11 mouse cellular contexts compared by ENCODE assay signal in genomic region chr10:8529173-8529572, GRCm38 (mm10). TPM values are rescaled to one million over a fixed set of nuclear protein-coding genes. Genes with fewer than 3 reads are reported as not detected.
A peak's percentile ranks its signal among the peaks of the same experiment; 100 is the strongest.
DNase-seq lines count a peak whose midpoint lies in the region; ATAC-seq and TF ChIP-seq lines count a peak whose summit lies in the region.
"Had no signal": no experiment of that assay in that cellular context is flagged by ENCODE, and none has a peak within 500 bp of the region (broad histone marks: within the 10 kb centered on the region; RNA-seq: fewer than 3 reads in every experiment).

No protein-coding gene starts in this region.

- H3K4me2 ChIP-seq in kidney, embryonic 15.5 days = no peak overlapping the region
- H3K4me2 ChIP-seq: embryonic facial prominence, embryonic 13.5 days had no signal

- H3K27me3 ChIP-seq in kidney, embryonic 15.5 days = no peaks in the 10 kb centered on the region
- H3K27me3 ChIP-seq in ES-Bruce4 (ENCODE audit: control insufficient read depth, insufficient read depth, low read length, poor library complexity, severe bottlenecking) = no peaks in the 10 kb centered on the region
- H3K27me3 ChIP-seq: embryonic facial prominence, embryonic 13.5 days had no signal

- 45% methylated on average over 7 of the region's 7 CpGs for WGBS in kidney, embryonic 15.5 days

- intact Hi-C loops in gastrocnemius, postnatal 14 days (cut with DNase I; ENCODE audit: low total_unique reads) = no loop called here

- peak; percentile 62 for DNase-seq in adrenal gland, postnatal 10 days
- DNase-seq in adrenal gland, postnatal 4 days (ENCODE audit: low spot score in 2 of 2) = no peak
- peak; percentile 56 to 57 for DNase-seq in kidney, postnatal 4 days
- DNase-seq in gastrocnemius, postnatal 14 days = peak; percentile 27
- no peak for DNase-seq in adipocyte (ENCODE audit: low spot score)
- no peak for DNase-seq in frontal cortex, postnatal 36 days (ENCODE audit: low spot score in 2 of 2)
- DNase-seq: kidney, adult 9 months had no signal

- H3K4me3 ChIP-seq in kidney, embryonic 15.5 days (replicated peaks) = no peak overlapping the region
- no peak overlapping the region for H3K4me3 ChIP-seq in ES-Bruce4 (ENCODE audit: low read depth, low read length)
- H3K4me3 ChIP-seq: embryonic facial prominence, embryonic 13.5 days; myocyte had no signal

- TF ChIP-seq CTCF in ES-Bruce4 (IDR thresholded peaks at IDR 0.05; ENCODE audit: low read depth, low read length) = peak; percentile 72

- no peaks in the 10 kb centered on the region for H3K36me3 ChIP-seq in kidney, embryonic 15.5 days
- H3K36me3 ChIP-seq in ES-Bruce4 (ENCODE audit: control insufficient read depth, insufficient read depth, low read length, poor library complexity, severe bottlenecking) = no peaks in the 10 kb centered on the region
- H3K36me3 ChIP-seq: embryonic facial prominence, embryonic 13.5 days had no signal

- TF ChIP-seq EP300 in ES-Bruce4 (IDR thresholded peaks at IDR 0.05; ENCODE audit: insufficient read depth, low read depth, low read length) = no peak

- no peaks in the 10 kb centered on the region for H3K4me1 ChIP-seq in kidney, embryonic 15.5 days
- H3K4me1 ChIP-seq in ES-Bruce4 (ENCODE audit: control insufficient read depth, insufficient read depth, low read length) = no peaks in the 10 kb centered on the region
- H3K4me1 ChIP-seq: embryonic facial prominence, embryonic 13.5 days had no signal

- ATAC-seq in kidney, embryonic 15.5 days (replicated peaks; ENCODE audit: low FRiP score) = no peak

- no peaks in the 10 kb centered on the region for H3K9me3 ChIP-seq in kidney, embryonic 15.5 days (replicated peaks)
- no peaks in the 10 kb centered on the region for H3K9me3 ChIP-seq in ES-Bruce4 (replicated peaks; ENCODE audit: control insufficient read depth, insufficient read depth, low read length, poor library complexity, severe bottlenecking)
- H3K9me3 ChIP-seq: embryonic facial prominence, embryonic 13.5 days had no signal

- no peak overlapping the region for H3K27ac ChIP-seq in kidney, embryonic 15.5 days
- H3K27ac ChIP-seq in ES-Bruce4 (ENCODE audit: insufficient read depth, low read length) = no peak overlapping the region
- H3K27ac ChIP-seq: embryonic facial prominence, embryonic 13.5 days had no signal

- no peak overlapping the region for H3K9ac ChIP-seq in kidney, embryonic 15.5 days
- H3K9ac ChIP-seq in ES-Bruce4 (ENCODE audit: low read depth, poor library complexity, severe bottlenecking) = no peak overlapping the region
- H3K9ac ChIP-seq: embryonic facial prominence, embryonic 13.5 days had no signal

- TF ChIP-seq POLR2A in ES-Bruce4 (IDR thresholded peaks at IDR 0.05; ENCODE audit: insufficient read depth, low read length) = no peak

RNA-seq across cellular contexts. Expression of gene Ust, which starts 10.5 kb away (rescaled TPM):
- total RNA-seq in adrenal gland, postnatal 10 days (2021) = 1 to 10 TPM; 5.3 to 6.2 TPM
- 1 to 10 TPM; 7.8 to 9.0 TPM for total RNA-seq in adrenal gland, postnatal 4 days (2021)
- polyA plus RNA-seq in kidney, embryonic 15.5 days (2015; fragmentation: Nextera tagmentation; extraction: Ambion mirVana) = 6.5 and 6.6 TPM in 2 replicates
- 0.67 and 0.99 TPM in 2 replicates for polyA plus RNA-seq in ES-Bruce4 (2011; ENCODE audit: insufficient read depth, insufficient read length, low read depth, missing spikeins)
- 1 to 10 TPM; 2.1 to 2.3 TPM for total RNA-seq in gastrocnemius, postnatal 14 days (2021)

Comparison
In these comparisons a context has a peak if more than half of its experiments do, and no peak if none do; other contexts are left out.
1. DNase-seq: peak in adrenal gland, postnatal 10 days (single experiment), kidney, postnatal 4 days (2 of 2) and gastrocnemius, postnatal 14 days (single experiment); none in adrenal gland, postnatal 4 days (0 of 2), adipocyte (single experiment) and frontal cortex, postnatal 36 days (0 of 2).